Mouse (Mus musculus) erythroblast, embryonic 14.5 days (primary cell): ENCODE data around the gene Tshz2. TPM values are rescaled to one million over a fixed set of nuclear protein-coding genes. Genes with fewer than 3 reads are reported as not detected.

Experiments used
- H3K27me3 ChIP-seq: 2 replicates; pipeline ENCODE4 v1.6.1; 2012; ENCODE audit warnings: inconsistent platforms; ENCODE audit not compliant: control insufficient read depth
- H3K36me3 ChIP-seq: 2 replicates; pipeline ENCODE4 v1.6.1; 2012; ENCODE audit warnings: mild to moderate bottlenecking, inconsistent platforms; ENCODE audit not compliant: control insufficient read depth
- H3K4me1 ChIP-seq: 2 replicates; pipeline ENCODE4 v1.6.1; 2012; ENCODE audit warnings: inconsistent platforms; ENCODE audit not compliant: control insufficient read depth
- H3K4me3 ChIP-seq: replicated peaks from 2 replicates; pipeline ENCODE3; 2012; ENCODE audit warnings: moderate library complexity, mild to moderate bottlenecking, inconsistent platforms
- H3K9me3 ChIP-seq: 2 replicates; pipeline ENCODE4 v1.6.1; 2012; ENCODE audit warnings: low read length, inconsistent platforms, mixed read lengths; ENCODE audit not compliant: control insufficient read depth
- GATA1 ChIP-seq: IDR thresholded peaks from 2 replicates; pipeline ENCODE4 v1.6.1; 2012; ENCODE audit warnings: low read length, inconsistent platforms, mixed read lengths
- TAL1 ChIP-seq: IDR thresholded peaks from 3 replicates; pipeline ENCODE4 v1.6.1; 2012; ENCODE audit warnings: low read length, inconsistent platforms, mixed read lengths
- polyA plus RNA-seq: library from polyadenylated mRNA; stranded (reverse); fragments of >175 nt; gene quantifications from 2 replicates; pipeline ENCODE4 v1.2.3, GENCODE M21; 2012

Gene Tshz2
- polyA plus RNA-seq, 1 experiment: not detected

GRCm38 (mm10) chr2:169685747-169686146 is 52.9 kb downstream of the Tshz2 start:
- Histone ChIP-seq H3K4me3 (no peak overlapping the region), H3K4me1 (no peaks in the 10 kb centered on the region), H3K9me3 (no peaks in the 10 kb centered on the region), H3K27me3 (no peaks in the 10 kb centered on the region), H3K36me3 (no peaks in the 10 kb centered on the region)
- no peak for TF ChIP-seq GATA1
- TF ChIP-seq TAL1: no peak

- no peaks in the 10 kb centered on the region for H3K9me3 ChIP-seq
Observed at GRCm38 (mm10) chr2:169686697-169687430, 54.1 kb downstream of the Tshz2 start.

GRCm38 (mm10) chr2:169690054-169690453 is 57.2 kb downstream of the Tshz2 start:
- TF ChIP-seq GATA1 (no peak), TAL1 (no peak)
- Histone ChIP-seq H3K9me3 (no peaks in the 10 kb centered on the region), H3K4me3 (no peak overlapping the region), H3K36me3 (no peaks in the 10 kb centered on the region), H3K27me3 (no peaks in the 10 kb centered on the region), H3K4me1 (no peaks in the 10 kb centered on the region)

More at GRCm38 (mm10) chr2:169686697-169687430, 54.1 kb downstream of the Tshz2 start:
- TF ChIP-seq GATA1: no peak
- TF ChIP-seq TAL1: no peak
- H3K4me1 ChIP-seq: no peaks in the 10 kb centered on the region
- no peak overlapping the region for H3K4me3 ChIP-seq
- H3K36me3 ChIP-seq: no peaks in the 10 kb centered on the region
- no peaks in the 10 kb centered on the region for H3K27me3 ChIP-seq

GRCm38 (mm10) chr2:169694494-169694893 is 61.7 kb downstream of the Tshz2 start:
- Histone ChIP-seq H3K4me3 (no peak overlapping the region), H3K36me3 (no peaks in the 10 kb centered on the region), H3K27me3 (no peaks in the 10 kb centered on the region), H3K9me3 (no peaks in the 10 kb centered on the region), H3K4me1 (no peaks in the 10 kb centered on the region; the same call in 1 of the 2 replicates)
- no peak for TF ChIP-seq GATA1
- no peak for TF ChIP-seq TAL1

GRCm38 (mm10) chr2:169695025-169695424 is 62.2 kb downstream of the Tshz2 start:
- no peak for TF ChIP-seq GATA1
- TF ChIP-seq TAL1: no peak
- H3K4me3 ChIP-seq: no peak overlapping the region
- no peaks in the 10 kb centered on the region for H3K9me3 ChIP-seq
- no peaks in the 10 kb centered on the region; the same call in none of the 2 replicates for H3K4me1 ChIP-seq
- H3K36me3 ChIP-seq: no peaks in the 10 kb centered on the region
- H3K27me3 ChIP-seq: no peaks in the 10 kb centered on the region

- TF ChIP-seq GATA1: no peak
- no peak for TF ChIP-seq TAL1
- H3K36me3 ChIP-seq: no peaks in the 10 kb centered on the region
- H3K27me3 ChIP-seq: no peaks in the 10 kb centered on the region
- peaks cover 17% of the 10 kb centered on the region for H3K4me1 ChIP-seq
- peaks cover 1% of the 10 kb centered on the region; the same call in 1 of the 2 replicates for H3K9me3 ChIP-seq
- H3K4me3 ChIP-seq: no peak overlapping the region
Observed at GRCm38 (mm10) chr2:169699141-169699540, 66.3 kb downstream of the Tshz2 start.

GRCm38 (mm10) chr2:169699862-169700511 is 67.2 kb downstream of the Tshz2 start:
- TF ChIP-seq GATA1 (no peak), TAL1 (no peak)
- Histone ChIP-seq H3K27me3 (no peaks in the 10 kb centered on the region), H3K4me3 (no peak overlapping the region), H3K36me3 (no peaks in the 10 kb centered on the region), H3K4me1 (peaks cover 17% of the 10 kb centered on the region), H3K9me3 (peaks cover 5% of the 10 kb centered on the region; the same call in 1 of the 2 replicates)

GRCm38 (mm10) chr2:169702725-169703486 is 70.1 kb downstream of the Tshz2 start:
- Histone ChIP-seq H3K36me3 (no peaks in the 10 kb centered on the region), H3K4me3 (no peak overlapping the region), H3K27me3 (no peaks in the 10 kb centered on the region), H3K9me3 (peaks cover 7% of the 10 kb centered on the region; the same call in 1 of the 2 replicates), H3K4me1 (peaks cover 17% of the 10 kb centered on the region)
- no peak for TF ChIP-seq GATA1
- TF ChIP-seq TAL1: no peak
